Mouse (Mus musculus) heart, adult 2 months (tissue): ENCODE data around the gene Socs2.

Experiments
- CTCF ChIP-seq: fragments of 200-600 bp; IDR thresholded peaks from 2 replicates; pipeline ENCODE4 v1.8.1; 2022; ENCODE audit warnings: antibody characterized with exemption, mild to moderate bottlenecking, moderate library complexity
- POLR2A ChIP-seq: fragments of 200-500 bp; IDR thresholded peaks from 2 replicates; pipeline ENCODE4 v1.6.1; 2011; ENCODE audit warnings: mild to moderate bottlenecking, low read depth, low read length, control low read depth; ENCODE audit not compliant: insufficient read depth

DNA sequence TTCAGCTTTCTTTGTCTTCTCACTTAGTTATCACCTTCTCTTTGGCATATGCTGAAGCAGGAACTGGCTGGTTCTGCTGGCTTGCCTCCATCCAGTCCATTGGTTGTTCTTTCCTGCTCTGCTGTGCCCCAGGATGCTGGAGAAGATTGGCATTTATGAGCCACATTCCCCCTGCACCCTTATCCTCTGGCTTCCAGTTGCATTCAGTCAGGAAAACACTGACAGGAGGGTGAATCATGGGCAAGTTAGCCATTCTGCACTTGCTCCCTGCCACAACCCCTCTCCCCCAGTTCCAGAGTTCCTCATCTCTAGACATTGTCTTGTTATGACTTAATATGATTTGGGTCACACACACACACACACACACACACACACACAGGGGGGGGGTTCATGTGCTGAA lies 47.8 kb downstream of the Socs2 start:
- TF ChIP-seq POLR2A (no peak), CTCF (no peak)
